Mouse (Mus musculus): ENCODE data around the gene Hyal1. TPM values are rescaled to one million over a fixed set of nuclear protein-coding genes. Genes with fewer than 3 reads are reported as not detected.
"Not testable (repeated sequence)": the region's sequence is repeated elsewhere in the genome, so short reads cannot be mapped to it uniquely, and the experiment has no call there.

The Hyal1 gene
- polyA plus RNA-seq, 1 experiment = 5.6 TPM

DNA sequence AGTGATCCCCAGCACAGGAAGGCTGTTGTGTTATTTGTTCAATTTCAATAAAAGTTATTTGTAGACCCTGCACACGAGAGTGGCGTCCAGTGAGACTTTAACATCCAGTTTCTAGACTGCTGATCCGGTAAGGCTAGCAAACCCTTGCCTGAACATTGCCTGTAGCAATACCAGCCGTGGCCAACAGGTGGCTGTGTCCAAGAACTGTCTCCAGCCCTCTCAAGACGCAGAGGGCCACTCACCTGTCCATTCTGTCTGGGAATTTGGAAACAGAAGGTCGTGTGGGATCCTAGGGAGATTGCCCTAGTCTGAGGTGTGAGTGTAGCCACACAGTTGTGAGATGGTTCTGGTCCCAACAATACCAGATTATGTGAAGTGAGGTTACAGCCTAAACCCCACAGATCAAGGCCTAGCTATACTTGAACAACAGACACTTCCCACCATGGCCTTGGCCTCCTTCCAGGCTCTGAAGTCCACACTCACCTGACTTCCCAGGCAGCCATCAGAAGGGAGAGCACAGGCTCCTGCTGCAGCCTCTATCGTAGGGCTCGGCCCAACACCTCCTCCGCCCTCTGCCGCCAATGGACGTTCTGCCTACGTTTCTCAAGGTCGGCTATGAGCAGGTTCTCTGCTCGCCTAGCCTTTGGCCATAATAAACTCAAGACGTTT lies 10.6 kb upstream of the Hyal1 start:
- TF ChIP-seq CTCF (IDR thresholded peaks at IDR 0.05; ENCODE audit: borderline replicate concordance, extremely low read depth, insufficient read depth, insufficient read length) = peak; percentile 81
- no peak for TF ChIP-seq POLR2A (IDR thresholded peaks at IDR 0.05; ENCODE audit: borderline replicate concordance, extremely low read depth, insufficient read depth, insufficient read length, poor library complexity, severe bottlenecking)
- DNase-seq (ENCODE audit: low read depth) = peak; percentile 75

DNA sequence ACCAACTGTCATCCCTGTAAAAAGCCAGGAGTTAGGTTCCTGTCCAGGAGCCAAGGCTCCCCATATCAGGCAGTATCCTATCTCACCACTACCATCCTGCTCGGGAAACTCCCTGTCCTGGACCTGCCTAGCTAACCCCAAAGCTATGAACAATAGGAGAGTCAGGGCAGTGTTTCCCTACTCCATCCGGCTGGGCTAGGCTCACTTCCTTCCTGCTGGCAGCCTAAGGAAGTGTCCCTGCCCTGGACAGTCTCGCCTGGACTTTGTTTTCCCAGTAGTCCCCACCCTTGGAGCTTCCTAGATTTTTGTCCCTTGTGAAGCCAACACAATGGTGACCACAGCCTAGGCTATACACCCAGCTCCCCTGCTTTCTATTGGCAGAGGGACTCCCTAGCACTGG lies 9.9 kb upstream of the Hyal1 start:
- TF ChIP-seq POLR2A (IDR thresholded peaks at IDR 0.05; ENCODE audit: borderline replicate concordance, extremely low read depth, insufficient read depth, insufficient read length, poor library complexity, severe bottlenecking) = no peak
- TF ChIP-seq CTCF (IDR thresholded peaks at IDR 0.05; ENCODE audit: borderline replicate concordance, extremely low read depth, insufficient read depth, insufficient read length) = no peak

DNA sequence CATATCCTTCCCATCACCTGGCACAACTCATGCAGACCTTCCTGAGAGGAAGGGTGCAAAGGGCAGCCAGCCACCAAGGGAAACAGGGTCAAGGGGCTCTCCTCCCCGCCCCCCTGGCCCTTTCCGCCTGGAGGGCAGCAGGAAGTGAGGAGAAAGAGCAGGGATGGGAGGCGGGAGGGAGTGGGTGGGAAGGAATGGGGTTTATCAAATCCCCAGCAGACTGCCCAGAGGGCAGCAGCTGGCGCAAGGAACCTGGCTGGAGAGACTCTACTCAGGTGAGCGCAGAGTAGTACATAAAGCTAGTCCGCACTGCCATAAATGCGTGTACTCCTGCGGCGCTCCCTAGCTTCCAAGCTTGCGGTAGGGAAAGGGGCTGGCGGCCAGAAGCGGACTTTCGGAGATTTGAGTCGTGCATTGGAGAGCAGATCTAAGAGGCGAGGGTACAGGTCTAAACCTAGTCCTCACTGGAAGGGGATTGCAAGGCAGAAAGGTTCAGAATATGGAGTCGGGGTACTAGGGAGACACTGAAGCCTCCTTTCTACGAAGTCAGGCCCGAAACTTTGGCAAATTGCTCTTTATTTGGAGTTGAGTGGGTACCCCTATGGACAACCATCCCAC lies 8.9 kb upstream of the Hyal1 start, which contains the start of gene Hyal2:
Gene Hyal2, plus strand, starts transcription at position 244 of the 618 bp plus-strand sequence.
- no peak for TF ChIP-seq POLR2A (IDR thresholded peaks at IDR 0.05; ENCODE audit: borderline replicate concordance, extremely low read depth, insufficient read depth, insufficient read length, poor library complexity, severe bottlenecking)
- TF ChIP-seq CTCF (IDR thresholded peaks at IDR 0.05; ENCODE audit: borderline replicate concordance, extremely low read depth, insufficient read depth, insufficient read length) = no peak
- DNase-seq (ENCODE audit: low read depth) = no peak

More for the DNA sequence above, 9.9 kb upstream of the Hyal1 start:
- no peak for DNase-seq (ENCODE audit: low read depth)

DNA sequence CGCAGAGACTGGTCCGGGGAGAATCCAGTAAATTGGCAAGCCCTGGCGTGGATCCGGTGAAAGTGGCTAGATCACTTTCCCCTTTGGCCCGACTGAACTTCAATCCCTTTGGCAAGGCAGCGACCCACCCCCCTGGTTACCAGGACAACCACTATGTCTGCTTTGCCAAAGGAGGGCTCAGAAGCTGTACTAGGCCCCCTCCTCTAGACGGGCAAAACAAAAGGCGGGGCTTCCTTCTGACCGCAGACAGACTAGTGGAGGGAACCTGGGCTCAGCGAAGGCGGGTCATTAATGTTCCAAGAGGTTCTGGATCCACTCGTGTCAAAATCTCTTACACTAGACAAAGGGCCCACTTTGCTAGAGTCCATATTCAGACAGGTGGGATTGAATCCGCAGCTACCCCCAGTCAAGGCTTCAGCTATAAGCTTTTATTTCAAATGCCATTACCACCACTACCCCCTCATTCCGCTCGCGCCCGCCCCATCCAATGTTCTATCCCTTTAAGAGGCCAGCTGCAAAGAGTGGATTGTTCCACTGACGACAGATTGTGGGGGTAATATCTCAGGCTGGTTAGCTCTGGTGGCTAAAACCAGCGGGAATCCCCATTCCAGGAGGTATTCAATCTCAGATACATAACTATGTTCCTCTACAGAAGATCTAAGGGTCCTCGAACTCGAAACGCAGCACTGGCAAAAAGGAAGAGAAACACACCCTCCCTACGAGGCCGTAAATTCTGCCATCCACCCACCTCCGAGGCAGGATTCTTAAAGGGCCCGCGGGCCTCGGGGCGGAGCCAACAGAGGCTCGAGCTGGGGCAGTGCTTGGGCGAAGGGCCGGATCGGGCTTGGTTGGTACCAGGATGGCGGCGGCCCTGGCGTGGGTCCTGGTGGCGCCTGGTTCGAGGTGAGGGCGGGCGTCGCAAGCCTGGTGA lies 8.1 kb upstream of the Hyal1 start:
- TF ChIP-seq POLR2A (IDR thresholded peaks at IDR 0.05; ENCODE audit: borderline replicate concordance, extremely low read depth, insufficient read depth, insufficient read length, poor library complexity, severe bottlenecking) (peak; percentile 74; the same call in 1 of the 2 replicates), CTCF (IDR thresholded peaks at IDR 0.05; ENCODE audit: borderline replicate concordance, extremely low read depth, insufficient read depth, insufficient read length) (no peak)
- DNase-seq (ENCODE audit: low read depth) = peak; percentile 96

DNA sequence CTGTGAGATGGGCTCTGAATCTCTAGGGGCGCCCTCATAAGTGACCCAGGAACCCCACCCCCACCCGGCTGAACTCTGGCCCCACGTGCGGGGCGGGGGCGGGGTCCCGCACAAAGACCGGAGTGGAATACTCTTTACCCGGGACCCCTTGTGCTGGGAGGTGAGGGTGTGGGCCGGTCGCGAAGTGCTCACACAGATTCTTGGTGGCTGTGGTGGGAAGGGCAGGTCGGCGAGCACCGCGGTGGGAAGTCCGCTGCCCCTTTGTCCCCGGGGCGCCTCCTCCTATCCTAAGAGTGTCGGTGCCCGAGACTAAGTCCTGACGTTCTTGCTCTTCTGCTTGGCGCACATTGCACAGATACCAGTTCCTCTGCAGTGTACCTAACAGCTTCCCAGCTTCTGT lies 7.5 kb upstream of the Hyal1 start:
- TF ChIP-seq CTCF (IDR thresholded peaks at IDR 0.05; ENCODE audit: borderline replicate concordance, extremely low read depth, insufficient read depth, insufficient read length) = no peak
- no peak for DNase-seq (ENCODE audit: low read depth)

DNA sequence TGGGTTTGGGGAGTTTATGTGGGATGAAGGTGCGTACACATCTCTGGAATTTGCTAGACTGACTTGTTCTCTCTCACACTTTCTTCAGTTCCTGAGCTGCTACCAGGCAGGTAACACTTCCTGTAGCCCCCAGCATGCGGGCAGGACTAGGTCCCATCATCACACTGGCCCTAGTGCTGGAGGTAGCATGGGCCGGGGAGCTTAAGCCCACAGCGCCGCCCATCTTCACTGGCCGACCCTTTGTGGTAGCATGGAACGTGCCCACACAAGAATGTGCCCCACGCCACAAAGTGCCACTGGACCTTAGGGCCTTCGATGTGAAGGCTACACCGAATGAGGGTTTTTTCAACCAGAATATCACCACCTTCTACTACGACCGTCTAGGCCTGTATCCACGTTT lies 6.7 kb upstream of the Hyal1 start:
- DNase-seq (ENCODE audit: low read depth) = no peak
- TF ChIP-seq CTCF (IDR thresholded peaks at IDR 0.05; ENCODE audit: borderline replicate concordance, extremely low read depth, insufficient read depth, insufficient read length) (no peak), POLR2A (IDR thresholded peaks at IDR 0.05; ENCODE audit: borderline replicate concordance, extremely low read depth, insufficient read depth, insufficient read length, poor library complexity, severe bottlenecking) (no peak)

DNA sequence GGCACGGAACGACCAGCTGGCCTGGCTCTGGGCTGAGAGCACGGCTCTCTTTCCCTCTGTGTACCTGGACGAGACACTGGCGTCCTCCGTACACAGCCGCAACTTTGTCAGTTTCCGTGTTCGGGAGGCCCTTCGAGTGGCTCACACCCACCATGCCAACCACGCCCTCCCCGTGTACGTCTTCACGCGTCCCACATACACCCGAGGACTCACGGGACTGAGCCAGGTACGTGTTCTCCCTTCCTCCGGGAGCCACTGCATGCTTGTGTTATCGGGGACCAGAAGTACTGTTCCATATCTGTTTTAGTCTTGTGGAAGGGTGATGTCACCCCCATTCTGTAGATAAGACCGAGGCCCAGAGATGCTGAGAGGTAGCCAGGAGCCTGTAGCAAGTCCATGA lies 5.9 kb upstream of the Hyal1 start:
- no peak for DNase-seq (ENCODE audit: low read depth)
- no peak for TF ChIP-seq POLR2A (IDR thresholded peaks at IDR 0.05; ENCODE audit: borderline replicate concordance, extremely low read depth, insufficient read depth, insufficient read length, poor library complexity, severe bottlenecking)
- no peak for TF ChIP-seq CTCF (IDR thresholded peaks at IDR 0.05; ENCODE audit: borderline replicate concordance, extremely low read depth, insufficient read depth, insufficient read length)

DNA sequence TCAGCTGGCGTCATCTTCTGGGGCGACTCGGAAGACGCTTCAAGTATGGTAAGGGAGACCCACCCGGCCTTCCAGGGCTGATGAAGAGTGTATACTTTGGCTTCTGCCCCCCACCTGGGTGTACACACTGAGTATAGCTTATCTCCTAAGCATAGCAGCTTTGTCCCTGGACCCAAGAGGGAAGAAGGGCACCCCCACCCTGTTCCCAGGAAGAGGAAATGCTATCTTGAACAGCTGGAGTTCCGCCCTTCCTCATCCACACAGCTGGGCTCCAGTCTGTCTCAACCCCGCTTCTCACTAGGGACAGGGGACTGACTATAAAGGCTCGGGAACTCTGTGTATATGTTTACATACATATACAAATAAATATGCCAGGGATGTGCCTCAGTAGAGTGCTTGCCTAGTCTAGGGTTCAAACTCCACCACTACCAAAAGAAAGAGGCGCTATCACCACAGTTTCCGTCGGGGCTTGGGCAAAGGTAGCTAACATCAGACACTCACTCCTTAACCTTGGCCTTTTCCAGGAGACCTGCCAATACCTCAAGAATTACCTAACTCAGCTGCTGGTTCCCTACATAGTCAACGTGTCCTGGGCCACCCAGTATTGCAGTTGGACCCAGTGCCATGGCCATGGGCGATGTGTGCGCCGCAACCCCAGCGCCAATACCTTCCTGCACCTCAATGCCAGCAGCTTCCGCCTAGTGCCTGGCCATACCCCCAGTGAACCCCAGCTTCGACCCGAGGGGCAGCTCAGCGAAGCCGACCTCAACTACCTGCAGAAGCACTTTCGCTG lies 5.0 kb upstream of the Hyal1 start:
- no peak for TF ChIP-seq POLR2A (IDR thresholded peaks at IDR 0.05; ENCODE audit: borderline replicate concordance, extremely low read depth, insufficient read depth, insufficient read length, poor library complexity, severe bottlenecking)
- TF ChIP-seq CTCF (IDR thresholded peaks at IDR 0.05; ENCODE audit: borderline replicate concordance, extremely low read depth, insufficient read depth, insufficient read length) = no peak

DNA sequence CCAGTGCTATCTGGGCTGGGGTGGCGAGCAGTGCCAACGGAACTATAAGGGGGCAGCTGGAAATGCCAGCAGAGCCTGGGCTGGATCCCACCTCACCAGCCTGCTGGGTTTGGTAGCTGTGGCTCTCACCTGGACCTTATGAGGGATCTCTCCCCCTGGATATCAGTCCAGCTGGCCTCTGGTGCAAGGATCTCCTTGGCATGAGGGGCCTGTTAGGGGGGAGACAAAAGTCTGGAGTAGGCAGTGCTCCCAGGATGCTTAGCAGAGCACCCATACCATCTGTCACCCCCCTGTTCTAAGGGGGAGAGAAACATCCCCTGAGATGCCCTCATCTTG lies 4.4 kb upstream of the Hyal1 start:
- TF ChIP-seq POLR2A (IDR thresholded peaks at IDR 0.05; ENCODE audit: borderline replicate concordance, extremely low read depth, insufficient read depth, insufficient read length, poor library complexity, severe bottlenecking) (no peak), CTCF (IDR thresholded peaks at IDR 0.05; ENCODE audit: borderline replicate concordance, extremely low read depth, insufficient read depth, insufficient read length) (no peak)
- DNase-seq (ENCODE audit: low read depth) = no peak

More for the DNA sequence above, 5.0 kb upstream of the Hyal1 start:
- DNase-seq (ENCODE audit: low read depth) = no peak

DNA sequence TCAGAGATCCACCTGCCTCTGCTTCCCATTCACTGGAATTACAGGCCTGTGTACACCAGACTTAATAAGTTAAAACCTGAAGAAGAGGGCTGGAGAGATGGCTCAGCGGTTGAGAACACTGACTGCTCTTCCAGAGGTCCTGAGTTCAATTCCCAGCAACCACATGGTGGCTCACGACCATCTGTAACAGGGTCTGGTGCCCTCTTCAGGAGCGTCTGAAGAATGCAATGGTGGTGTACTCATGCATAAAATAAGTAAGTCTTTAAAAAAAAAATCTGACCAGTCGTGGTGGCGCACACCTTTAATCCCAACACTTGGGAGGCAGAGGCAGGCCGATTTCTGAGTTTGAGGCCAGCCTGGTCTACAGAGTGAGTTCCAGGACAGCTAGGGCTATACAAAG lies 3.0 kb upstream of the Hyal1 start:
- DNase-seq (ENCODE audit: low read depth) = not testable (repeated sequence)
